Mouse (Mus musculus) liver, embryonic 14.5 days (tissue): ENCODE results near the gene Slc4a2.

Experiments
- CTCF ChIP-seq: IDR thresholded peaks from 2 replicates; pipeline ENCODE4 v1.5.1; 2016; ENCODE audit warnings: antibody characterized with exemption, low read depth, control low read depth
- EP300 ChIP-seq: IDR thresholded peaks from 2 replicates; pipeline ENCODE4 v1.6.1; 2016; ENCODE audit warnings: antibody characterized with exemption, low read depth

DNA sequence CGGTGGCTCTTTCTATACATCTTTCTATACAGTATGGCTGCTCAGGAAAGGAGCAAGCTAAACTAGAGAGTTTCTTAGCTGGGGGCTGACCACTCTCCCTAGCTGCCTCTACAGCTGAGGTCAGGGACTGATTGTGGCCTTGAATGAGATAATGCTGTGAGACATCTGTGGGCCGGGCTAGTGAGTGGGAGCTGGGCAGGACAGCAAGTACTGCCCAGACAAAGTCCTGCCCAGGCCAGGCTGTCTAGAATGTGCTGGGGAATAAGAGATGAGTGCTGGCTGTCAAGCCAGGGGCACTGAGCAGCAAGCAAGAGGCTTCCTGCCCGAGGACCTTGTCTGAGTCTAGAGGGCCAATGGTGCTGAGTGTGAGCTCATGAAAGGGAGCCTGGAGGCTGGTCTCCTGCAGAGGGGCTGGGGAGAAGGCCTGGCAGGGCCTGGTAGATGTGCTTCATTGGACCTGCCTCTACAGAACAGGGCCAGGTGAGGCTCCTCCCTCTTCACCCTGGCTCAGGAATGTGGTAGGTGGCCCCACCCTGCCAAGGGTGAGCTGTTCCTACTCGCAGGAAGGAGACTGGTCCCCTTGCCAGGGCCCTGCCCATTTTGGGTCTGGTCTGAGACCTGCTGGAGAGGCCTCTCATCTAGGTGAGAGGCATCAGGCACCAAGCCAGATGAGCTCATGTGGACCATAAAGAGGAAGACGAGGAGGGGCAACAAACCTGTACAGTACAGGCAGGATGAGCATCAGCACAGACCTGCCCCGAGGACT, 52.0 kb downstream of the Slc4a2 start:
- TF ChIP-seq CTCF = no peak
- no peak for TF ChIP-seq EP300
